Mouse (Mus musculus): ENCODE results near the gene Camta2. TPM values are rescaled to one million over a fixed set of nuclear protein-coding genes. Genes with fewer than 3 reads are reported as not detected.

The Camta2 gene
- 19.7 TPM for polyA plus RNA-seq (2015; fragmentation: Illumina TruSeq; extraction: RNeasy Lipid Tissue Mini Kit (QIAGEN cat#74804); ENCODE audit: insufficient read depth, low replicate concordance)

GRCm38 (mm10) chr11:70687601-70688199 lies at the start of gene Camta2:
Gene Camta2 (minus strand): TSS chr11:70688105.

GRCm38 (mm10) chr11:70699722-70700556 lies 12.0 kb upstream of the Camta2 start, which contains the start of the genes Inca1 and Kif1c:
Gene Inca1 (minus strand): TSS chr11:70700155.
Gene Kif1c (plus strand): TSS chr11:70700548.

GRCm38 (mm10) chr11:70668771-70669505 lies 19.0 kb downstream of the Camta2 start, which contains the start of gene Spag7:
Gene Spag7 (minus strand): TSS chr11:70669416.

DNA sequence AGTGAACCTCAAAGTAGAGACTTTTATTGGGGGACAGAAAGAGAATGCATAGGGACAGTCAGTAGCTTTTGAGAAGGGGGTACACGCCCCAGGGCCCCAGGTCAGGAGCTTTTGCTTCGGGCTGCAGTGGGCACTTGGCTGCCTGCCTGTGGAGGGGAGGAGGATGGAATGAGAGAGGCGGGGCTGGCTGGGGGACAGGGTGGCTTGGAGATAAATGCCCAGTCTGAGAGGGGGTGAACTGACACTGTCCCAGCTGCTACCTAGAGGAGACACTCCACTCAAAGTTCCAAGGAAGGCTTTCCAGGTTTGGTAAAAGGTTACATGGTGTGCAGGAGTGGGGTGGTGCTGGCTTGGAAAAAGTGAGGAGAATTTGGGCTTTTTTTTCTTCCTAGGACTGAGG lies 30.9 kb downstream of the Camta2 start, which contains the start of gene Eno3:
Eno3 (plus strand) TSS at position 239 of the 400 bp plus-strand sequence.

GRCm38 (mm10) chr11:70654198-70654922 lies 33.5 kb downstream of the Camta2 start, which contains the start of gene Pfn1:
Gene Pfn1 (minus strand): TSS chr11:70654644.

DNA sequence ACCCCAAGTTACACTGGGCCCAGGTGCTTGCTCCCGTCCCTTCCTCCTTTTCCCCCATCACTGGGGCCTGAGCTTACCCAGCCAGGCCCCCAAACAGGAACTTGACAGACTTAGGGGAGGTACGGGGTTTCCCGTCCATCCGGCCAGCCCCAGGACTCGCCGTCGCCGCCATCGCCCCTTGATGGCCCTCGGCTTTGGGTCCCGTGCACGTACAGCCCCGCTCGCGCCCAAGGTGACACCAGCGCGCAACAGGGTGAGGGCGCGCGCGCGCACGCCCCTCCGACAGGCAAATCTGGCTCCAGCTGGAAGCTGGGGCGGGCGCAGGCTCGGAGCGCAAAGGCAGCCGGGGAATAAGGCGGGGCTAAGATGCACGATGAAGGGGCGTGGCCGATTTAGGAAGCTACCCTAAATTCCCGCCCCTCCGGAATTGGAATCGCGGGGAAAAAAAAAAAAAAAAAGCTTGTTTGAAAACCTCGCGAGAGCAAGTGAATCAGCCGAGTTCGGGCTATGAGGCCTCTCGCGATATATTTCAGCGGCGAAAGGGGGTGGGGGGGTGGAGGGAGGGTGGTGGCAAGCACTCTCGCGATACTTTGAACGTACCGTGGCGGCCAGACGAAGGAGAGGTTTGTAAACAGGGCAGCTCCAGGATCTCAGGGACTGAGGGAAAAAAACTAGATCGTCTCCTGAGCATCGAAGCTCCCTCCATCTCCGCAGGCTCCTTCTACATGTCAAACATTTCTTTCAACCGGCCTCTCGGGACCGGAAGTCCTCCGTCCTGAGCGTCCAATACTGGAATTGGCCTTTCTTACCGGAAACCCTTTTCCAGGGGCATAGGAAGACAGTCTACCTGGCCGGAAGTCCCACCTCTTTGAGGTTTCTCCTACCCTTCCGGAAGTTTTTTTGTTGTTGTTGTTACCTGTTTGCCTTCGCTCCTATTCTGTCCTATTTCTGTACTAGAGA lies 40.9 kb downstream of the Camta2 start, which contains the start of the genes Rnf167 and Slc25a11:
Rnf167 (plus strand) TSS at position 545 of the 960 bp plus-strand sequence.
Slc25a11 (minus strand) TSS at position 789 of the 960 bp plus-strand sequence.

DNA sequence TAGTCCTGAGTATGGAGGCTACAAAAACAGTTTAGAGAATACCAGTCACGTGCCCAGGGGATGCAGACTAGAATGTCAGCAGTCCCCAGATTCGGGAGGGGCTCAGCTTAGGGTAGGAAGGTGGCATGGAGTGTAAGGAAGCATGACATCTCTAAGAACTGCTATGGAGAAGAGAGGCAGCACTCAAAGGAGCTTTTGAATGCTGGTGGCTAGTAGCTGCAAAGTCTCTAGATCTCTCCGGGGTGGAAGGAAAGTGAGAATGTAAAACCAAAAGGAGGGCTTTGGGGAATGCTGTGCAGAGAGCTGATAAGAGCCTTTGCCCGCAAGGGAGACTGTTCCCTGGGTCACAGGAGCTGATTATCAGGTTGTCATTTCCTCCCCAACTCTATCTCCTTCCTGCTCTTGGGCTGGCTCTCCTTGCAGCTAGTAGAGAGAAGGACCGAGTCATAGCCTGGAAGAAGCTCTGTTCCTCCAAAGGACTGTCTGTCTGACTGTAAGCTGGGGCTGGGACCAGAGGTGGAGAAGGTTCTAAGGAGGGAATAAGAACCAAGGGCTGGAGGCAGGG lies 49.1 kb downstream of the Camta2 start, which contains the start of gene Gp1ba:
Gp1ba (plus strand) TSS at position 409 of the 565 bp plus-strand sequence.

Other genes with a start within 250 kb of the Camta2 start
- 40.8 TPM for gene Med11, start 236.2 kb downstream of the Camta2 start, polyA plus RNA-seq (2015; fragmentation: Illumina TruSeq; extraction: RNeasy Lipid Tissue Mini Kit (QIAGEN cat#74804); ENCODE audit: insufficient read depth, low replicate concordance)
- 4.9 TPM for gene Zmynd15, start 228.7 kb downstream of the Camta2 start, polyA plus RNA-seq (2015; fragmentation: Illumina TruSeq; extraction: RNeasy Lipid Tissue Mini Kit (QIAGEN cat#74804); ENCODE audit: insufficient read depth, low replicate concordance)
- 36.3 TPM for gene Cxcl16, start 228.1 kb downstream of the Camta2 start, polyA plus RNA-seq (2015; fragmentation: Illumina TruSeq; extraction: RNeasy Lipid Tissue Mini Kit (QIAGEN cat#74804); ENCODE audit: insufficient read depth, low replicate concordance)
- 2.2 TPM for gene Tm4sf5, start 182.9 kb downstream of the Camta2 start, polyA plus RNA-seq (2015; fragmentation: Illumina TruSeq; extraction: RNeasy Lipid Tissue Mini Kit (QIAGEN cat#74804); ENCODE audit: insufficient read depth, low replicate concordance)
- not detected for gene Vmo1, start 173.5 kb downstream of the Camta2 start, polyA plus RNA-seq (2015; fragmentation: Illumina TruSeq; extraction: RNeasy Lipid Tissue Mini Kit (QIAGEN cat#74804); ENCODE audit: insufficient read depth, low replicate concordance)
- not detected for gene Gltpd2, start 168.9 kb downstream of the Camta2 start, polyA plus RNA-seq (2015; fragmentation: Illumina TruSeq; extraction: RNeasy Lipid Tissue Mini Kit (QIAGEN cat#74804); ENCODE audit: insufficient read depth, low replicate concordance)
- gene Psmb6, start 162.7 kb downstream of the Camta2 start, polyA plus RNA-seq (2015; fragmentation: Illumina TruSeq; extraction: RNeasy Lipid Tissue Mini Kit (QIAGEN cat#74804); ENCODE audit: insufficient read depth, low replicate concordance), result 92.2 TPM
- gene Gm40193, start 155.2 kb downstream of the Camta2 start, polyA plus RNA-seq (2015; fragmentation: Illumina TruSeq; extraction: RNeasy Lipid Tissue Mini Kit (QIAGEN cat#74804); ENCODE audit: insufficient read depth, low replicate concordance), result not detected
- 8.9 TPM for gene Pld2, start 148.0 kb downstream of the Camta2 start, polyA plus RNA-seq (2015; fragmentation: Illumina TruSeq; extraction: RNeasy Lipid Tissue Mini Kit (QIAGEN cat#74804); ENCODE audit: insufficient read depth, low replicate concordance)
- 52.0 TPM for gene Mink1, start 125.2 kb downstream of the Camta2 start, polyA plus RNA-seq (2015; fragmentation: Illumina TruSeq; extraction: RNeasy Lipid Tissue Mini Kit (QIAGEN cat#74804); ENCODE audit: insufficient read depth, low replicate concordance)
- not detected for gene 4930544D05Rik, start 72.3 kb downstream of the Camta2 start, polyA plus RNA-seq (2015; fragmentation: Illumina TruSeq; extraction: RNeasy Lipid Tissue Mini Kit (QIAGEN cat#74804); ENCODE audit: insufficient read depth, low replicate concordance)
- gene Chrne, start 68.9 kb downstream of the Camta2 start, polyA plus RNA-seq (2015; fragmentation: Illumina TruSeq; extraction: RNeasy Lipid Tissue Mini Kit (QIAGEN cat#74804); ENCODE audit: insufficient read depth, low replicate concordance), result 0.47 TPM
- gene Gp1ba, start 49.0 kb downstream of the Camta2 start, polyA plus RNA-seq (2015; fragmentation: Illumina TruSeq; extraction: RNeasy Lipid Tissue Mini Kit (QIAGEN cat#74804); ENCODE audit: insufficient read depth, low replicate concordance), result 3.7 TPM
- gene Rnf167, start 40.9 kb downstream of the Camta2 start, polyA plus RNA-seq (2015; fragmentation: Illumina TruSeq; extraction: RNeasy Lipid Tissue Mini Kit (QIAGEN cat#74804); ENCODE audit: insufficient read depth, low replicate concordance), result 203 TPM
- 93.8 TPM for gene Slc25a11, start 40.6 kb downstream of the Camta2 start, polyA plus RNA-seq (2015; fragmentation: Illumina TruSeq; extraction: RNeasy Lipid Tissue Mini Kit (QIAGEN cat#74804); ENCODE audit: insufficient read depth, low replicate concordance)
- gene Pfn1, start 33.5 kb downstream of the Camta2 start, polyA plus RNA-seq (2015; fragmentation: Illumina TruSeq; extraction: RNeasy Lipid Tissue Mini Kit (QIAGEN cat#74804); ENCODE audit: insufficient read depth, low replicate concordance), result 1,849 TPM
- 22.1 TPM for gene Eno3, start 30.9 kb downstream of the Camta2 start, polyA plus RNA-seq (2015; fragmentation: Illumina TruSeq; extraction: RNeasy Lipid Tissue Mini Kit (QIAGEN cat#74804); ENCODE audit: insufficient read depth, low replicate concordance)
- 38.6 TPM for gene Spag7, start 18.7 kb downstream of the Camta2 start, polyA plus RNA-seq (2015; fragmentation: Illumina TruSeq; extraction: RNeasy Lipid Tissue Mini Kit (QIAGEN cat#74804); ENCODE audit: insufficient read depth, low replicate concordance)
- gene Inca1, start 12.1 kb upstream of the Camta2 start, polyA plus RNA-seq (2015; fragmentation: Illumina TruSeq; extraction: RNeasy Lipid Tissue Mini Kit (QIAGEN cat#74804); ENCODE audit: insufficient read depth, low replicate concordance), result 1.0 TPM
- 17.2 TPM for gene Kif1c, start 12.4 kb upstream of the Camta2 start, polyA plus RNA-seq (2015; fragmentation: Illumina TruSeq; extraction: RNeasy Lipid Tissue Mini Kit (QIAGEN cat#74804); ENCODE audit: insufficient read depth, low replicate concordance)
- 9.9 TPM for gene Zfp3, start 76.1 kb upstream of the Camta2 start, polyA plus RNA-seq (2015; fragmentation: Illumina TruSeq; extraction: RNeasy Lipid Tissue Mini Kit (QIAGEN cat#74804); ENCODE audit: insufficient read depth, low replicate concordance)
- 33.4 TPM for gene Scimp, start 124.5 kb upstream of the Camta2 start, polyA plus RNA-seq (2015; fragmentation: Illumina TruSeq; extraction: RNeasy Lipid Tissue Mini Kit (QIAGEN cat#74804); ENCODE audit: insufficient read depth, low replicate concordance)
- gene Rabep1, start 156.7 kb upstream of the Camta2 start, polyA plus RNA-seq (2015; fragmentation: Illumina TruSeq; extraction: RNeasy Lipid Tissue Mini Kit (QIAGEN cat#74804); ENCODE audit: insufficient read depth, low replicate concordance), result 51.8 TPM